Mouse (Mus musculus) MEL (cell line): ENCODE results near the gene Ppp1r1b.

Experiments used
- CTCF ChIP-seq, 3 experiments: IDR thresholded peaks in 2 of 3; conservative IDR thresholded peaks in 1 of 3; 2 replicates each; pipeline ENCODE4 v1.5.1; 2011 to 2012; ENCODE audit warnings: low read length in 3 of 3, low read depth in 2 of 3, mild to moderate bottlenecking in 2 of 3, improper control_type of control experiment in 1 of 3, inconsistent platforms in 1 of 3, mixed read lengths in 1 of 3, moderate library complexity in 1 of 3; ENCODE audit not compliant: control insufficient read depth in 1 of 3, insufficient read depth in 1 of 3, poor library complexity in 1 of 3, severe bottlenecking in 1 of 3
- EP300 ChIP-seq, 2 experiments: IDR thresholded peaks; 2 replicates each; pipeline ENCODE4 v1.6.1; 2011; ENCODE audit warnings: improper control_type of control experiment in 2 of 2, low read length in 2 of 2, low read depth in 1 of 2, mild to moderate bottlenecking in 1 of 2
- GATA1 ChIP-seq: IDR thresholded peaks from 2 replicates; pipeline ENCODE4 v1.6.1; 2011; ENCODE audit warnings: low read depth, low read length, improper control_type of control experiment
- MAX ChIP-seq: IDR thresholded peaks from 2 replicates; pipeline ENCODE4 v1.6.1; 2011; ENCODE audit warnings: low read length, improper control_type of control experiment
- MAZ ChIP-seq: IDR thresholded peaks from 2 replicates; pipeline ENCODE4 v1.6.1; 2012; ENCODE audit warnings: low read depth, mild to moderate bottlenecking, inconsistent platforms, low read length, improper control_type of control experiment
- MYC ChIP-seq: IDR thresholded peaks from 2 replicates; pipeline ENCODE4 v1.6.1; 2011; ENCODE audit warnings: low read depth, mild to moderate bottlenecking, low read length, improper control_type of control experiment, moderate library complexity
- POLR2A ChIP-seq, 2 experiments: IDR thresholded peaks; 2 replicates each; pipeline ENCODE4 v1.6.1; 2011 to 2012; ENCODE audit warnings: low read length in 2 of 2, mild to moderate bottlenecking in 2 of 2, control low read depth in 1 of 2, improper control_type of control experiment in 1 of 2, low read depth in 1 of 2, moderate library complexity in 1 of 2; ENCODE audit not compliant: control insufficient read depth in 1 of 2, insufficient read depth in 1 of 2, poor library complexity in 1 of 2
- RCOR1 ChIP-seq: IDR thresholded peaks from 2 replicates; pipeline ENCODE4 v1.6.1; 2012; ENCODE audit warnings: low read depth, mild to moderate bottlenecking, inconsistent platforms, low read length, improper control_type of control experiment

DNA sequence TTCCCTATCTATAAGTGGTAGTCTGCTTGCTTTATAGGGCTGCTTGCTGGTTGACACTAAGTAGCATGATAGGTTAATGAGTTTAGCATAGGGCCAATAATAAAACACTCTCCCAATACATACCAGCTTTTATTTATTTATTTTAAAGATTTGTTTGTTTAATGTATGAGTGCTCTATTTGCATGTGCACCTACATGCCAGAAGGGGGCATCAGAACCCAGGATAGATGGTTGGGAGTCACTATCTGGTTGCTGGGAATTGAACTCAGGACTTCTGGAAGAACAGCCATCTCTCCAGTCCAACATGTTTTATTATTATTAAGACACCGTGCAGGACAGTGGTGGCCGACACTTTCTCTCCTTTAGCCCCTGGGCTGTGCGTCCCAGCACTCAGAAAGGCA lies 16.0 kb upstream of the Ppp1r1b start:
- no peak for TF ChIP-seq EP300 (IDR thresholded peaks at IDR 0.05; ENCODE audit: low read depth in 1 of 2, low read length in 2 of 2)
- no peak for TF ChIP-seq POLR2A (IDR thresholded peaks at IDR 0.05; ENCODE audit: control insufficient read depth in 1 of 2, insufficient read depth in 1 of 2, low read depth in 1 of 2, low read length in 2 of 2, poor library complexity in 1 of 2)
- peak; percentile 18 to 54 (median 39) for TF ChIP-seq CTCF (IDR thresholded peaks at IDR 0.05 in 2 of 3, conservative IDR thresholded peaks at IDR 0.05 in 1 of 3; ENCODE audit: control insufficient read depth in 1 of 3, insufficient read depth in 1 of 3, low read depth in 2 of 3, low read length in 3 of 3, poor library complexity in 1 of 3, severe bottlenecking in 1 of 3)
- TF ChIP-seq GATA1, result no peak
- no peak for TF ChIP-seq MYC
- no peak for TF ChIP-seq MAZ
- TF ChIP-seq MAX, result no peak
- TF ChIP-seq RCOR1, result no peak
